Mouse (Mus musculus) C2C12 (cell line): Measurements from ENCODE around the gene Ston2.

ENCODE experiments used
- CTCF ChIP-seq: IDR thresholded peaks from one replicate; pipeline ENCODE4 v1.5.1; 2011; ENCODE audit not compliant: control insufficient read depth, insufficient read depth, insufficient read length
- MAX ChIP-seq: IDR thresholded peaks from one replicate; pipeline ENCODE4 v1.6.1; 2011; ENCODE audit warnings: mild to moderate bottlenecking, control low read depth
- MYOD1 ChIP-seq: IDR thresholded peaks from one replicate; pipeline ENCODE4 v1.6.1; 2011; ENCODE audit warnings: low read depth; ENCODE audit not compliant: control insufficient read depth, insufficient read length
- MYOG ChIP-seq: IDR thresholded peaks from one replicate; pipeline ENCODE4 v1.6.1; 2011; ENCODE audit not compliant: control insufficient read depth, insufficient read length; ENCODE audit errors: extremely low read depth
- USF1 ChIP-seq: IDR thresholded peaks from one replicate; pipeline ENCODE4 v1.6.1; 2011; ENCODE audit warnings: low read depth, mild to moderate bottlenecking, control low read depth, moderate library complexity

DNA sequence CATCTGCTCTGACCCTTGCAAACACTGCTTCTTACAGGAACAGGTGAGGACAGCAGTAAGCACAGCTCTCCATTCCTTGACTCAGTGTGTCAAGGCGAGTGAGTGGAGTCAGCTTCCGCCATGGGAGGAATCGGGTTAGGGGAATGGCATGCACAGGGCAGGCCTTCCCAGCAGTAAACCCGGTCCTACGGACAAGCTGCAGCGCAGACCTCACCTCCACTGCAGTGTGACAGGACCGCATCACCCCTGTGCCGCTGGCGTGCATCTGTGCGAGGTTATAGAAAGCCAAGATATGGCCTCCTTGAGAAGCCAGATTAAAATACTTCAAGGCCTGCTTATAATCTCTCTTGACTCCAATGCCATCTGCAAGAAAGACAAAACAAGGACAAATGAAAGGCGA lies 27.4 kb upstream of the Ston2 start:
- TF ChIP-seq USF1 (no peak), MYOG (no peak), CTCF (no peak), MAX (no peak), MYOD1 (no peak)
